Mouse (Mus musculus) c-Kit-positive CD71-negative TER-119-negative erythroid progenitor cells, embryonic 14.5 days (primary cell): ENCODE data around the gene Acap1.
"Not testable (repeated sequence)": the region's sequence is repeated elsewhere in the genome, so short reads cannot be mapped to it uniquely, and the experiment has no call there.

Source experiments
- DNase-seq: peaks from one replicate; pipeline ENCODE4 v3.0.0-alpha.2; 2013; ENCODE audit warnings: low read depth

Acap1 gene

GRCm38 (mm10) chr11:69876186-69876585 is 19.2 kb downstream of the Acap1 start:
- DNase-seq = no peak

GRCm38 (mm10) chr11:69872451-69872850 is 22.9 kb downstream of the Acap1 start:
- no peak for DNase-seq

- DNase-seq = no peak
Measured at GRCm38 (mm10) chr11:69871822-69872221, 23.5 kb downstream of the Acap1 start.

- no peak for DNase-seq
Measured at GRCm38 (mm10) chr11:69870289-69871069, 24.9 kb downstream of the Acap1 start.

GRCm38 (mm10) chr11:69867335-69867734 is 28.0 kb downstream of the Acap1 start:
- DNase-seq = no peak

- no peak for DNase-seq
Measured at GRCm38 (mm10) chr11:69865561-69865960, 29.8 kb downstream of the Acap1 start.

GRCm38 (mm10) chr11:69864138-69864860 is 31.0 kb downstream of the Acap1 start:
- DNase-seq = no peak

- DNase-seq = not testable (repeated sequence)
Measured at GRCm38 (mm10) chr11:69863729-69864128, 31.6 kb downstream of the Acap1 start.

- no peak for DNase-seq
Measured at GRCm38 (mm10) chr11:69858113-69858998, 37.0 kb downstream of the Acap1 start, which contains the start of gene Tnk1. TSS of gene Tnk1 (minus strand) at chr11:69858730.

- DNase-seq = no peak
Measured at GRCm38 (mm10) chr11:69855347-69855746, 40.0 kb downstream of the Acap1 start.

- no peak for DNase-seq
Measured at GRCm38 (mm10) chr11:69854680-69855079, 40.7 kb downstream of the Acap1 start.

- DNase-seq = peak; percentile 73
Measured at GRCm38 (mm10) chr11:69853994-69854393, 41.3 kb downstream of the Acap1 start.

GRCm38 (mm10) chr11:69850754-69851153 is 44.6 kb downstream of the Acap1 start:
- no peak for DNase-seq

- no peak for DNase-seq
Measured at GRCm38 (mm10) chr11:69849884-69850283, 45.5 kb downstream of the Acap1 start.

- no peak for DNase-seq
Measured at GRCm38 (mm10) chr11:69849128-69849527, 46.2 kb downstream of the Acap1 start.

GRCm38 (mm10) chr11:69848021-69848420 is 47.3 kb downstream of the Acap1 start:
- no peak for DNase-seq

GRCm38 (mm10) chr11:69846738-69847688 is 48.3 kb downstream of the Acap1 start:
- DNase-seq = no peak

GRCm38 (mm10) chr11:69846198-69846680 is 49.1 kb downstream of the Acap1 start, which contains the start of gene Plscr3:
TSS of gene Plscr3 (plus strand) at chr11:69846376.
- peak; percentile 87 for DNase-seq

- DNase-seq = no peak
Measured at GRCm38 (mm10) chr11:69838714-69839104, 56.6 kb downstream of the Acap1 start.

- peak; percentile 98 for DNase-seq
Measured at GRCm38 (mm10) chr11:69837952-69838713, 57.2 kb downstream of the Acap1 start, which contains the start of gene Tmem256. TSS of gene Tmem256 (plus strand) at chr11:69838514.
